Mouse (Mus musculus) heart, embryonic 14.5 days (tissue): ENCODE results near the gene Ascl3. TPM values are rescaled to one million over a fixed set of nuclear protein-coding genes. Genes with fewer than 3 reads are reported as not detected.

Experiments
- ATAC-seq: fragments of 200-750 bp; cut with Nextera tagmentation; 2 replicates; pipeline ENCODE4 v1.8.0; 2017; ENCODE audit warnings: low read depth, moderate TSS enrichment; ENCODE audit not compliant: insufficient number of reproducible peaks, insufficient read depth, low FRiP score
- H3K27ac ChIP-seq, 2 experiments: fragments of 200-500 bp in 1 of 2; fragments of 300-500 bp in 1 of 2; sonication (generic) in 1 of 2; replicated peaks in 1 of 2; 2 replicates each; pipeline ENCODE4 v1.5.1; 2012 to 2014; ENCODE audit warnings: low read depth in 2 of 2, low read length in 2 of 2, control low read depth in 1 of 2, mild to moderate bottlenecking in 1 of 2, mixed read lengths in 1 of 2; ENCODE audit not compliant: control insufficient read depth in 1 of 2, insufficient read depth in 1 of 2
- H3K27me3 ChIP-seq: fragments of 300-500 bp; sonication (generic); 2 replicates; pipeline ENCODE4 v1.6.1; 2014; ENCODE audit warnings: mild to moderate bottlenecking, low read length, control low read depth; ENCODE audit not compliant: control insufficient read depth, insufficient read depth
- H3K36me3 ChIP-seq: fragments of 300-500 bp; sonication (generic); 2 replicates; pipeline ENCODE4 v1.6.1; 2014; ENCODE audit warnings: mild to moderate bottlenecking, control low read depth, low read length, mixed read lengths; ENCODE audit not compliant: control insufficient read depth, insufficient read depth
- H3K4me1 ChIP-seq, 2 experiments: fragments of 200-500 bp in 1 of 2; fragments of 300-500 bp in 1 of 2; sonication (generic) in 1 of 2; 2 replicates each; pipeline ENCODE4 v1.6.1; 2012 to 2014; ENCODE audit warnings: low read length in 2 of 2, control low read depth in 1 of 2, mixed read lengths in 1 of 2; ENCODE audit not compliant: control insufficient read depth in 2 of 2, insufficient read depth in 2 of 2
- H3K4me2 ChIP-seq: fragments of 300-500 bp; sonication (generic); 2 replicates; pipeline ENCODE4 v1.6.1; 2014; ENCODE audit warnings: mild to moderate bottlenecking, low read length
- H3K4me3 ChIP-seq, 2 experiments: fragments of 200-500 bp in 1 of 2; fragments of 300-500 bp in 1 of 2; sonication (generic) in 1 of 2; 2 replicates each; pipeline ENCODE4 v1.5.1; 2012 to 2014; ENCODE audit warnings: low read length in 2 of 2, mild to moderate bottlenecking in 2 of 2, control low read depth in 1 of 2, low read depth in 1 of 2, moderate library complexity in 1 of 2; ENCODE audit not compliant: control insufficient read depth in 1 of 2, insufficient read depth in 1 of 2
- H3K9ac ChIP-seq: fragments of 300-500 bp; sonication (generic); 2 replicates; pipeline ENCODE4 v1.6.1; 2014; ENCODE audit warnings: mild to moderate bottlenecking, low read length
- H3K9me3 ChIP-seq: fragments of 300-500 bp; sonication (generic); 2 replicates; pipeline ENCODE4 v1.6.1; 2016; ENCODE audit warnings: low read length, control low read depth; ENCODE audit not compliant: control insufficient read depth
- WGBS: fragments of 180-500 bp; shearing (Covaris S2); extraction: QIAGEN DNeasy Blood & Tissue Kit; methylation state at CpG from one replicate; pipeline ENCODE4 v1.1.7; 2014; 5-methylcytosine and 5-hydroxymethylcytosine counted together
- polyA plus RNA-seq: library from polyadenylated mRNA; unstranded; fragments of >200 nt; fragmentation: Nextera tagmentation; extraction: Ambion mirVana; gene quantifications from 2 replicates; pipeline ENCODE4 v1.2.1, GENCODE M21; 2014

Gene Ascl3
- polyA plus RNA-seq, 1 experiment from 2014 or later, result not detected

GRCm38 (mm10) chr7:109695339-109695726 lies 36.2 kb downstream of the Ascl3 start:
- Histone ChIP-seq H3K4me3 (no peak overlapping the region), H3K27ac (no peak overlapping the region), H3K27me3 (no peaks in the 10 kb centered on the region), H3K9ac (no peak overlapping the region), H3K36me3 (no peaks in the 10 kb centered on the region), H3K9me3 (no peaks in the 10 kb centered on the region), H3K4me1 (no peaks in the 10 kb centered on the region), H3K4me2 (no peak overlapping the region)
- 84% methylated on average over 10 of the region's 10 CpGs for WGBS
- no peak for ATAC-seq

- H3K36me3 ChIP-seq, result no peaks in the 10 kb centered on the region
- 84% methylated on average over 13 of the region's 13 CpGs for WGBS
- H3K9ac ChIP-seq, result no peak overlapping the region
- H3K27me3 ChIP-seq, result no peaks in the 10 kb centered on the region
- no peaks in the 10 kb centered on the region for H3K9me3 ChIP-seq
- ATAC-seq, result no peak
- H3K4me2 ChIP-seq, result no peak overlapping the region
- H3K27ac ChIP-seq, result no peak overlapping the region
- no peaks in the 10 kb centered on the region for H3K4me1 ChIP-seq
- H3K4me3 ChIP-seq, result no peak overlapping the region
Observed at GRCm38 (mm10) chr7:109694576-109695338, 36.8 kb downstream of the Ascl3 start.

- no peaks in the 10 kb centered on the region for H3K27me3 ChIP-seq
- H3K9ac ChIP-seq, result no peak overlapping the region
- H3K27ac ChIP-seq, result no peak overlapping the region
- H3K36me3 ChIP-seq, result no peaks in the 10 kb centered on the region
- peaks cover 0 to under 1% of the 10 kb centered on the region in 2 experiments; a peak in 2 of 4 replicates for H3K4me1 ChIP-seq
- H3K9me3 ChIP-seq, result no peaks in the 10 kb centered on the region
- no peak overlapping the region for H3K4me3 ChIP-seq
- no peak for ATAC-seq
- no peak overlapping the region for H3K4me2 ChIP-seq
- 73% methylated on average over 5 of the region's 5 CpGs for WGBS
Observed at GRCm38 (mm10) chr7:109690961-109691360, 40.6 kb downstream of the Ascl3 start.

- H3K27ac ChIP-seq, result no peak overlapping the region
- H3K27me3 ChIP-seq, result no peaks in the 10 kb centered on the region
- 81% methylated on average over 3 of the region's 3 CpGs for WGBS
- H3K4me3 ChIP-seq, result no peak overlapping the region
- H3K9ac ChIP-seq, result no peak overlapping the region
- no peaks in the 10 kb centered on the region for H3K36me3 ChIP-seq
- H3K4me2 ChIP-seq, result no peak overlapping the region
- H3K9me3 ChIP-seq, result no peaks in the 10 kb centered on the region
- ATAC-seq, result no peak
- H3K4me1 ChIP-seq, result peaks cover 0 to 6% of the 10 kb centered on the region in 2 experiments; a peak in 2 of 4 replicates
Observed at GRCm38 (mm10) chr7:109690101-109690500, 41.4 kb downstream of the Ascl3 start.

GRCm38 (mm10) chr7:109686585-109687128 lies 44.9 kb downstream of the Ascl3 start:
- Histone ChIP-seq H3K4me3 (no peak overlapping the region), H3K9me3 (no peaks in the 10 kb centered on the region), H3K4me2 (no peak overlapping the region), H3K27me3 (no peaks in the 10 kb centered on the region), H3K36me3 (no peaks in the 10 kb centered on the region), H3K9ac (no peak overlapping the region), H3K4me1 (peaks cover 0 to 6% of the 10 kb centered on the region in 2 experiments; a peak in 2 of 4 replicates), H3K27ac (no peak overlapping the region)
- WGBS, result 60% methylated on average over 9 of the region's 9 CpGs
- ATAC-seq, result no peak

- no peak overlapping the region for H3K4me2 ChIP-seq
- no peaks in the 10 kb centered on the region for H3K9me3 ChIP-seq
- no peak overlapping the region for H3K27ac ChIP-seq
- H3K4me3 ChIP-seq, result no peak overlapping the region
- H3K27me3 ChIP-seq, result no peaks in the 10 kb centered on the region
- no peak overlapping the region for H3K9ac ChIP-seq
- H3K4me1 ChIP-seq, result peaks cover 0 to 4% of the 10 kb centered on the region in 2 experiments; a peak in 1 of 4 replicates
- ATAC-seq, result no peak
- no peaks in the 10 kb centered on the region for H3K36me3 ChIP-seq
- 91% methylated on average over 1 of the region's 1 CpGs for WGBS
Observed at GRCm38 (mm10) chr7:109680879-109681278, 50.6 kb downstream of the Ascl3 start.

- Histone ChIP-seq H3K4me2 (no peak overlapping the region), H3K27ac (no peak overlapping the region), H3K4me1 (no peaks in the 10 kb centered on the region), H3K36me3 (no peaks in the 10 kb centered on the region), H3K4me3 (no peak overlapping the region), H3K9me3 (no peaks in the 10 kb centered on the region), H3K27me3 (no peaks in the 10 kb centered on the region), H3K9ac (no peak overlapping the region)
- 90% methylated on average over 2 of the region's 2 CpGs for WGBS
- ATAC-seq, result no peak
Observed at GRCm38 (mm10) chr7:109680284-109680683, 51.2 kb downstream of the Ascl3 start.
